Mouse (Mus musculus): Measurements from ENCODE around the gene Taf8.

Taf8 gene

GRCm38 (mm10) chr17:47484241-47484921, 17.7 kb downstream of the Taf8 start:
- peak; percentile 62 for DNase-seq (ENCODE audit: low spot score)

GRCm38 (mm10) chr17:47482401-47482800, 19.7 kb downstream of the Taf8 start:
- no peak for DNase-seq (ENCODE audit: low spot score)

DNA sequence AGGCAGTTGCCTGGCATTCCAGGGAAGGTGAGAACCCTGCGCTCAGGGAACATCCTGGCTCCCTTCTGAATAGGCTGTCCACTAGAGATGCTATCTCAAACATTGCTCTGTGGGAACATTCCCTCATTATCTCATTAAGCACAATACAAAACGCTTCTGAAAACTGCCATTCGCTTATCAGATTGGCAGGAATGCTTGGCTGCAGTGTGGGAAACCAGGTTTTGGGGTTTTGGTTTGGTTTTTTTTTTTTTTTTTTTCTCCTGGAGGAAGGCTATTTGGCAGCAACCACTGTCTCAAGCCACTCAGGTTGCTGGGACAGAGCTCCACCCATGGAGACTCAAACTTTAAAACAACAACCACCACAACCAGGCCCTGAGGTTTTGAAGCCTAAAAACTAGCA, 22.2 kb downstream of the Taf8 start:
- DNase-seq (ENCODE audit: low spot score), result no peak

DNA sequence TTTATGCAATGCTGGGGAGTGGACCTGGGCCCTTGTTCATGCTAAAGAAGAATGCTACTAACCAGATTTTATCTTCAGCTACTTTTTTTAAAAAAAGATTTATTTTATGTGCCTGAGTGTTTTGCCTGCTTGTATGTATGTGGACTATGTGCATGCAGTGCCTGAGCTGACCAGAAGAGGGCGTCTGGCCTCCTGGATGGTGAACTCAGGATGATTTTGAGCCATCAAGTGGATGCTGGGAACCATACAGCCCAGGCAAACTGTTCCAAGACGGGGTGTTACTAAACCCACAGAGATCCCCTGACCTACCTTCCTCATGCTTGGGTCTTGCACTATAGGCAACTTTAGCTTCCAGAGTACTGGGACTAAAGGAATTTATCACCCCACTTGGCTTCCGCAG, 26.4 kb downstream of the Taf8 start:
- DNase-seq (ENCODE audit: low spot score), result no peak

- DNase-seq (ENCODE audit: low spot score), result no peak
Observed at GRCm38 (mm10) chr17:47475181-47475580, 26.9 kb downstream of the Taf8 start.

- no peak for DNase-seq (ENCODE audit: low spot score)
Observed at GRCm38 (mm10) chr17:47474250-47474649, 27.8 kb downstream of the Taf8 start.

- DNase-seq (ENCODE audit: low spot score), result peak; percentile 63
Observed at GRCm38 (mm10) chr17:47473434-47473974, 28.6 kb downstream of the Taf8 start.

DNA sequence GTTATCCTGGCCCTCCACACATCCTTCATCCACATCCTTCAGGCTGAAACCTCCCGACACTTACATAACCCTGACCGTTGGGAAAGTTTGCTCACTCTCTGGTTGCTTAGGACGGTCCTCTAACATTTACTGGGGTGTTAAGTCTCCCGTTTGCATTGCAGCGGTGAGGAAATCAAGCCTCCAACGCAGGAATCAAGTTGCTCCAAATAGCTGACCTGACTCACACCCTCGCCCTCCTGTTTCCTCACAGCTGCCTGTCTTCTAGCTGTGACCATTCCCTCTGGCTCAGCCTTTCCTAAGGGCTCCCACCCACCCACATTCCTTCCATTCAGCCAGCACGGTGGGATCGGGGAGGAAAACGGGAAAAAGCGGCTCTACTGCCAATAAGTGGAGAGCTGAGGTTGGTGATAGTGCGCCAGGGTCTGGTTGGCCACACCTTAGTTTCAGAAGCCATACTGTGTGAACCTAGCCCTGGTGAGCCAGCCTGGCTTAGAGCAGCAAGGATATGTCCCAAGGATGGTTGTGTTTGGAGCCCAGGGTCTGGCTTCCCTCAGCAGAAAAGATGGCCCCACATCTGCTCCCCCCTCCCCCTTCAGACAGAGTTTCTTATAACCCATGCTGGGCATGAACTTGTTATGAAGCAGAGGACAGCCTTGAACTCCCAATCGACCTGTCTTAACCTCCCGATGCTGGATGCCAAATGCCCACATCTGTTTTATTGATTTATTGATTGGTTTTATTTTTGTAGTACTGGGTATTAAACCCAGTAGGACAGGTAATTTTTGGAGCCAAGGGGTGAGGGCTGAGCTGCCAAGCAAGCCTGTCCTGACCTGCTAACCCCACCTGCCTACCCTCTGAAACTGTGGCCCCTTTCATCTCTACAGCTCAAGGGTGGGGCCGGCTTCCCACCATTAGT, 29.4 kb downstream of the Taf8 start:
- DNase-seq (ENCODE audit: low spot score), result no peak

GRCm38 (mm10) chr17:47470686-47471085, 31.4 kb downstream of the Taf8 start:
- DNase-seq (ENCODE audit: low spot score), result no peak

DNA sequence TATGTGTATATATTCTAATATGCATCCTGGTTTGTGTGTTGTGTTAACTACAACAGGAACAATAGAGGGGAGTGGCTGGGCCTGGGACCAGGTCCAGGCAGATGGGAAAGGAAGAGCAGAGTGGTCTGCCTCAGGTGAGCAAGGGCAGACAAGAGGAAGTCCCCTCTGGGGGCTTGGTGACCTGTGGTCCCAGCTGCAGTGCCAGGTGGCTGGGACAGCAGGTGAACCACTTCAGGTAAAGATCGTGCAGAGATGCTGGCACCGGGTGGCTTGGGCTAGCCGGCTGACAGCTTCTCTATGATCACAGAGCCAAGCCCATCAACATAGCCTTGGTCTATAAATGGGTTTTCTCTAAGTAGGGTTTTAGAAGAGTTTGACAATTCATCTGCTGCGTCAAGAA, 32.0 kb downstream of the Taf8 start:
- no peak for DNase-seq (ENCODE audit: low spot score)

DNA sequence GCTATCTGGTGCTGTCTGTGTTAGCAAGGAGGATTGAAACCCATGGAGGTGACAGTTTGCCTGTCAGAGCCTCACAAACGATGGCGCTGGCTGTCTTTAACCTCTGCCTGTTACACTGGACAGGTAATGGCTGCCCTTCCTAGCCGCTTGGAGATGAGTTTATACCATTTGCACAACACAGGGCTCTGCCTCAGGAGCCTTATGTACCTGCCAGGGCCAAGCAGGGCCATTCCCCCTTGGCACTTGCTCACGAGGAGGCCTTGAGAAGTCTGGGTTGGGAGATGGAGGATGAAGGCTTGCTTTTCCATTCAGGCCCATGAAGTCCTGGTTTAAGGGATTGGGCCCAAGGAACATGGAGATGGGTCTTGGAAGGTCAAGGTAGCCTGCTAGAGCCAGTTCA, 32.5 kb downstream of the Taf8 start:
- no peak for DNase-seq (ENCODE audit: low spot score)

- DNase-seq (ENCODE audit: low spot score), result peak; percentile 2
Observed at GRCm38 (mm10) chr17:47468466-47468865, 33.6 kb downstream of the Taf8 start.

- no peak for DNase-seq (ENCODE audit: low spot score)
Observed at GRCm38 (mm10) chr17:47468063-47468462, 34.0 kb downstream of the Taf8 start.

DNA sequence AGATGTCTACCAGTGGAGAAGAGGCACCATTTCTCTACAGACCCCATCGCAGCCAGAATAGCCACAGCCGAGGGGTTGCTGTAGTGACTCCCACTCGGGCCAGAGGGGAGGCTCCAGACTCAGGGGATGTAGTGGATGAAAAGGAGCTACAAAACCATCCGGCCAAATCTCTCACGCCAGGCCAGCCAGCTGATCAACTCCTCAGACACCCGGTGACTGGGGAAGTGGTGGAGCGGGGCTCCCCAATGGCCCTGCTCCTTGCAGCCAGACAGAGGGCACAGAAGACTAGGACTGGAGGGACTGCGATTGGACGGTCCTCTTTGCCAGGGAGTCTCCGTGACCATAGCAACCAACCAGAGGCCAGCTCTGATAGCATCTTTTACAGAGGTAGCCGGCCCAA, 34.4 kb downstream of the Taf8 start:
- no peak for DNase-seq (ENCODE audit: low spot score)

GRCm38 (mm10) chr17:47466284-47466683, 35.8 kb downstream of the Taf8 start:
- peak; percentile 6 for DNase-seq (ENCODE audit: low spot score)

DNA sequence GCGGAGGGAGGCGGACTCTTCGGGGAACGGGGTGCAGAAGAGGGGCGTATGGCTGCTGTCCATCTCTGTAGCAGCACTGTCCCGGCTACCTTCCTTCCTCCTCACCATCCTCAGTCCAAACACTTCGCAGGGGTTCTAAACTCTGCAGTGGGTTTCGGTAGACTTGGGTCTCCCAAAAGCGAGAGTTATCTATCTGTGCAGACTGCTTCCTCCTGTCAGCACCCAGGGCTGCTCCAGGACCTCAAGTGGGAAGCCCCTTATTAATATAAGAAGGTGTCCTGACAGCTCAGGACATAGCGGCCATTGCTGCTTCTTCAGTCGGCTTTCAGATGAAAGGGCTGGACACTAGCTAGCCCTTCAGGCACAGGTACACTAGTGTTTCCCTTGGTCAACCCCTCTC, 37.1 kb downstream of the Taf8 start:
- DNase-seq (ENCODE audit: low spot score), result no peak

DNA sequence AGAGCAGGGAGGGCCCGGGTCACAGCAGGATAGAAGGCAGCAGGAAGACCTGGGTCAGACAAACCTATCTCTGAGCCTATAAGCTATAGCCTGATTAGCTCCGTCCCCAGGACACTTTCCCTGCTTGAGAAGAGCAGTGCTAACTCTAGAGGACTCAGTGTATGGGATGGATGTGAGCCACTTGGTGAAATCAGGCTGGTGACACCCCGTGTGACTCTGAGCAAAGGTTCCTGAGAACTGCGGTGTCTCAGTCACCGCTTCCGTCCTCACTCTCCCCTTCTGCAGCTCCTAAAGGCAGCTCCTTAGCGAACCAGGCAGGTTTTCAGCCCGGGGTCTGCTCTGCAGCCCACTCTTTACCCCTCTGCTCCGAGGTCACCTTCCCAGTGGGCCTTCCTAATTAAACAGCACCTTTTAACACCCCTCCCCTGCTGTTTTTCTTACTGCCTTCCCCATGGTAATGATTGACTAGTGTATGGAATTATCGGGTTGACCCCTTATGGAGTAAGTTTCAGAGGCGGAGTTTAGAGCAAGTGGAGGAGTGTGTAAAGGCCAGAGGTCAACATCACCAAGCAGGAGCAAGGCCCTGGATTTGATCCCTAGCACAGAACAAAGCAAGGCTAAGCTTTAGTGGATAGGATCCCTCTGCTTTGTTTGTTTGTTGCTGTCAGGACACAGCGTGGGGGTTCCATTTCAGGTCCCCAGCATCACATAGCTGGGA, 37.7 kb downstream of the Taf8 start:
- DNase-seq (ENCODE audit: low spot score), result peak; percentile 82

DNA sequence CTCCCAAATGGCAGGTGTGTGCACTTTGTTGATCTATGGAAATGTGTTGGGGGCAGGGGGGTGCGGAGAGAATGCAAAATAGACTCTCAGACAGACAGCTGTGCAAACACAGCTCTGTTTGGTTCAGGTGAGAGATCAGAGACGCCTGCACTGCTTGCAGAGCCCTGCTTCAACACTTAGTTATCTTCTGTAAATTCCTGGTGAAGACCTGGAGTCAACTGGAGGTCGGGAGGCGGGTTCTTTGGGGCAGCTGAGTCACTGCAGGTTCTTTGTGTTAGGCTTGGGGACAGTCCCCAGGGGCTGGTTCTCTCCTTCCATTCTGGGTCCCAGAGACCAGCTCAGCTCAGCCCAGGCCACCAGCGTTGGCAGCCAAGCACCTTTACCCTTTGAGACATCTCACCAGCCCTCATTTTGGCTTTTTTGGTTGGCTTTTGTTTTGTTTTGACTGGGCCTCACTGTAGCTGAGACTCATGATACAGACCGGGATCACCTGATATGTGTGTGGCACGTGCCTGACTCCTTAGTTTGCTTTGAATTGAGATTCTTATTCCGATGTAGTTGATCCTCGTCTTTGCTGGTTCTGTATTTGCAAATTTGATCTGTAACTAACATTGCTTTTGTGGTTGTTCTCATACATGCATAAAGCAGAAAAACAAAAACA, 39.2 kb downstream of the Taf8 start:
- peak; percentile 86 for DNase-seq (ENCODE audit: low spot score)

DNA sequence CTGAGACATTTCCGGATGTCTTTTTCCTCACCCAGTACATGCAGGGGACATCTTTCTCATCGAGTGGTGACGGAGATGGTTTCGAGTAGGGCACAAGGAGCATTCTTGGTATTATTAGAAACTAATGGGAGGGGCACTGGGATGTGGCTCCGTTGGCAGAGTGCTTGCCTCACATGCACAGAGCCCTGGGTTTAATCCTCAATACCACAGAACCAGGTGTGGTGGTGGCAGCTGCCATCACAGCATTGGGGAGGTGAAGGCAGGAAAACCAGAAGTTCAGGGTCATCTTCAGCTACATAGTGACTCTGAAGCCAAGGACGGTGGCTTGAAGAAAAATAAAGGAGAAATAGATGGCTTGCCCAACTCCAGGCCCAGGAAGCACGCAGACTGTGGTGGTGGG, 39.9 kb downstream of the Taf8 start:
- no peak for DNase-seq (ENCODE audit: low spot score)

GRCm38 (mm10) chr17:47461688-47462087, 40.4 kb downstream of the Taf8 start:
- no peak for DNase-seq (ENCODE audit: low spot score)

DNA sequence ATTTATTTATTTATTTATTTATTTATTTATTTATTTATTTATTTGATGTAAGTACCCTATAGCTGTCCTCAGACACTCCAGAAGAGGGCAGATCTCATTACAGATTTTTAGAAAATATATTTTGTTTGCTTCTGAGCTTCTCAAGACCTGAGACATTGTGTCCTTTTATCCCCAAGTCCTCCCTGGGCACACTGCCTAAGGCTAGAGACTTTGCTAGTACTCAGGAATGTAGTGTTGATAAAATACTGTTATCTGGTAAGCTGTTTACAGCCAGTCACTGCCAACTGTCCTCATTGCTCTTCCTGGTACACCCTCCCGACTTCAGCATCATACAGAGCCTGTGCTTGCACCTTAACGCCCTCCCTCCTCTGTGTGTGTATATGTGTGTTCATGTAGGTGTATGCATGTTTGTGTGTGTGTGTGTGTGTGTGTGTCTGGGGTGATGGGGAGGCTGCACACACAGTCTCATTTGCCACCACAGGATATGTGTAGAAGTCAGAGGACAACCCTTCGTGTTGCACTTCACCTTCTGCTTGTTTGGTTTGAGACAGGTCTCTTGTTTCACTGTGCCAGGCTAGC, 42.7 kb downstream of the Taf8 start:
- no peak for DNase-seq (ENCODE audit: low spot score)

- no peak for DNase-seq (ENCODE audit: low spot score)
Observed at GRCm38 (mm10) chr17:47458936-47459335, 43.2 kb downstream of the Taf8 start.

Data from yolk sac, embryonic 10.5 days (tissue).